ENCODE assay signal across 7 mouse cellular contexts in genomic region chr9:47935299-47935698, GRCm38 (mm10).
DNase-seq lines count a peak whose midpoint lies in the region; ATAC-seq and TF ChIP-seq lines count a peak whose summit lies in the region.

No protein-coding gene starts in this region.

- no peak for TF ChIP-seq POLR2A in embryonic fibroblast, embryonic 13.5 days (IDR thresholded peaks at IDR 0.05; ENCODE audit: low read depth, low read length)

- no peak overlapping the region for H3K9ac ChIP-seq in intestine, postnatal 0 days (ENCODE audit: low read depth, low read length)
- no peak overlapping the region for H3K9ac ChIP-seq in intestine, embryonic 15.5 days

- H3K4me3 ChIP-seq in intestine, postnatal 0 days (ENCODE audit: low read depth, low read length), result no peak overlapping the region
- no peak overlapping the region for H3K4me3 ChIP-seq in intestine, embryonic 15.5 days (replicated peaks)
- H3K4me3 ChIP-seq in E14TG2a.4 (replicated peaks; ENCODE audit: low read length), result no peak overlapping the region
- no peak overlapping the region for H3K4me3 ChIP-seq in embryonic fibroblast, embryonic 13.5 days (ENCODE audit: insufficient read depth, low read length)

- H3K27me3 ChIP-seq in intestine, postnatal 0 days (replicated peaks; ENCODE audit: control insufficient read depth, insufficient read depth, low read length), result no peaks in the 10 kb centered on the region
- H3K27me3 ChIP-seq in intestine, embryonic 15.5 days (replicated peaks), result no peaks in the 10 kb centered on the region
- peaks cover 12% of the 10 kb centered on the region; the same call in 1 of the 2 replicates for H3K27me3 ChIP-seq in E14TG2a.4 (ENCODE audit: insufficient read depth, low read length)

- no peak overlapping the region for H3K27ac ChIP-seq in intestine, postnatal 0 days (ENCODE audit: low read depth, low read length)
- H3K27ac ChIP-seq in intestine, embryonic 15.5 days, result no peak overlapping the region
- no peak overlapping the region for H3K27ac ChIP-seq in embryonic fibroblast, embryonic 13.5 days (ENCODE audit: insufficient read depth, low read length)

- DNase-seq in 416B (ENCODE audit: low read depth), result peak; percentile 3
- DNase-seq in T-cell, adult 2 months (ENCODE audit: low spot score), result no peak
- DNase-seq in frontal cortex, postnatal 36 days (ENCODE audit: low spot score in 2 of 2), result no peak

- no peaks in the 10 kb centered on the region for H3K4me1 ChIP-seq in intestine, postnatal 0 days (replicated peaks; ENCODE audit: control insufficient read depth, insufficient read depth, low read length)
- no peaks in the 10 kb centered on the region for H3K4me1 ChIP-seq in intestine, embryonic 15.5 days (replicated peaks)
- H3K4me1 ChIP-seq in E14TG2a.4 (replicated peaks; ENCODE audit: low read depth, low read length), result no peaks in the 10 kb centered on the region
- no peaks in the 10 kb centered on the region for H3K4me1 ChIP-seq in embryonic fibroblast, embryonic 13.5 days (ENCODE audit: control insufficient read depth, insufficient read depth, low read length)

- H3K4me2 ChIP-seq in intestine, postnatal 0 days (replicated peaks; ENCODE audit: low read depth), result no peak overlapping the region
- no peak overlapping the region for H3K4me2 ChIP-seq in intestine, embryonic 15.5 days (replicated peaks)

- peak; percentile 56 for TF ChIP-seq CTCF in intestine, postnatal 0 days (IDR thresholded peaks at IDR 0.05; ENCODE audit: low read depth)
- peak; percentile 95 for TF ChIP-seq CTCF in E14TG2a.4 (conservative IDR thresholded peaks at IDR 0.05; ENCODE audit: low read length)
- peak; percentile 10; the same call in 1 of the 2 replicates for TF ChIP-seq CTCF in embryonic fibroblast, embryonic 13.5 days (IDR thresholded peaks at IDR 0.05; ENCODE audit: borderline replicate concordance, insufficient read depth, low read length)

- no peak for ATAC-seq in intestine, postnatal 0 days
- no peak for ATAC-seq in intestine, embryonic 15.5 days

- no peaks in the 10 kb centered on the region for H3K36me3 ChIP-seq in intestine, postnatal 0 days (ENCODE audit: control insufficient read depth, insufficient read depth)
- no peaks in the 10 kb centered on the region for H3K36me3 ChIP-seq in intestine, embryonic 15.5 days
- no peaks in the 10 kb centered on the region for H3K36me3 ChIP-seq in E14TG2a.4 (ENCODE audit: insufficient read depth, low read length)

- H3K9me3 ChIP-seq in intestine, postnatal 0 days (ENCODE audit: control insufficient read depth), result no peaks in the 10 kb centered on the region
- no peaks in the 10 kb centered on the region for H3K9me3 ChIP-seq in intestine, embryonic 15.5 days
- no peaks in the 10 kb centered on the region for H3K9me3 ChIP-seq in E14TG2a.4 (ENCODE audit: low read length)

- WGBS in intestine, postnatal 0 days, result 79% methylated on average over 2 of the region's 2 CpGs
- WGBS in intestine, embryonic 15.5 days, result 82% methylated on average over 2 of the region's 2 CpGs

Comparison
In these comparisons a context has a peak if more than half of its experiments do, and no peak if none do; other contexts are left out.
1. CTCF ChIP-seq: peak in every context shown above with its lines; median percentile 95 in E14TG2a.4; 56 in intestine, postnatal 0 days; 10 in embryonic fibroblast, embryonic 13.5 days.